Mouse (Mus musculus) c-Kit-positive CD71-positive TER-119-negative erythroid progenitor cells, embryonic 14.5 days (primary cell): ENCODE data around the gene Cd180.

Source experiments
- DNase-seq: peaks from one replicate; pipeline ENCODE4 v3.0.0-alpha.2; 2013; ENCODE audit warnings: low read depth

The Cd180 gene

GRCm38 (mm10) chr13:102744481-102745269, 51.3 kb downstream of the Cd180 start:
- peak; percentile 56 for DNase-seq

DNA sequence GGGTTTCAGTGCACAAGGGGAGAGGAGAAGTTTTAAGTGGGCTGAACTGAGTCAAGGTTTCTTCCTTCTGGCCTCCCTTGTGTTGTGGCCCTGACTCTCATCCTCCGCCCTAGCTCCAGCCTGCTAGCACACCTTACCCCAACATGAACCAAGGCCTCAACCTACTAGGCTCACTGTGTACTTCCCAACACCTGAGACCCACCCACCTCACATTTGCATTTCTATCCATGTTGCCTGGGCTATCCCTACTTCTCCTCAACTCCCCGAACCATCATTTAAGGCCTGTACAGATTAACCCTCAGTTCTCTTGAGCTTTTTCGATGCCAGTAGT, 51.9 kb downstream of the Cd180 start:
- no peak for DNase-seq

DNA sequence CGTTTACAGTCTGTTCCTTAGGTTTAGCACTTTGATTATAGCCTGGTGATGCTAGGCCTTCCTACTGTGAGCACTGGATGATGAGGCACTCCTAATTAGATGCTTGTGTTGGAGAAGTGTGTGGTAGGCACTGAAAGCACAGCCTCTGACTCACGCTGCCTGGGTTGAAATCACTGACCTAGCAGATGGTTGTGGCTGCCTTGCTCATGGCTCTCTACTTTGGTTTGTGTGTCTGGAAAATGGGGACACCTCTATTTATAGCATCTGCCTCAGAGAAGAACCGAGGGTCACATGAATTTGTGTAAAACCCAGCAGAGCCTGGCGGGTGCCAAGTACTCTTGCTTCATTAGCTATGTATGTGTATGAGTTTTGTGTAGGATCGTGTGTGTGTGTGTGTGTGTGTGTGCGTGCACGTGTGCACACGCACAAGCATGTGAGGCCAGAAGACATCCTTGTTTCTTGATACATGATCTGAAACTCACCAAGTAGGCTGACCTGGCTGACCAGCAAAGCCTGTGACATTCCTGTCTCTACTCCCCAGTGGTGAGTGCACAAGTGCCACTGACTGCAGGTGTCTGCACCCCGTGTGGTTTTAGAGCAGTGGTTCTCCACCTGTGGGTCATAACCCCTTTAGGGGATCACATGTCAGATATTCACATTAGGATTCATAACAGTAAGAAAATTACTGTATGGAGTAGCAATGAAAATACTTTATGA, 52.4 kb downstream of the Cd180 start:
- DNase-seq: no peak

DNA sequence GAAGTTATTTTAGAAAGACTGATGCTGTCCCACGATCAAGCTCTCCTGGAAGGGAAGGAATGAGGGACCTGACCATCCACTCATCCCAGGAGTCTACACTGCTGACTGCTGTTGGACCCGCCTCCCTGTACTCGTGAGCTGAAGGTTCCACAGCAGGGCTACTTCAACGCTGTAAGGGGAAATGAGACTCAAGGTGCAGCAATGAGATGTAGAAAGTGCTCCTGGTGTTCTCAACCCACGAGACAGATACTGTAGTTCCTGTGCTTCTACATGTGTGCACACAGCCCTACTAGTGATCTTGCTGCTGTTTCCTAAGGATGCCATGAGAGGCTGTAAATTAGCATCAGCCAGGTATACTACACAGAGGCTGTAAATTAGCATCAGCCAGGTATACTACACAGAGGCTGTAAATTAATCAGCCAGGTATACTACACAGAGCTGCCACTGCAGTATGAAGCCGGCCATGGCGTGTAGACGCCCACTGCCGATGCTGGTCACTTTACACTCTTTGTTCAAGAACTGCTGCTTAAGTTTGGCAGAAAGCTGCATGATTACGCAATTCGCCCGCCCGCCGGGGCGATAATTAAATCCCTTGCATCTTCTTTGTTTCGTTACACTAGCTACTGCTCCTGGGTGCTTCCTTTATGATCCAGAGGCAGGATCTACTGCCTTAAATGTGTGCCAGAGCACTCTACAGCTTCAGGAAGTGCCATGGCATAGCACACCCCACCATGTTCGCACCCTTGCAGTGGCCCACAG, 53.6 kb downstream of the Cd180 start:
- no peak for DNase-seq

DNA sequence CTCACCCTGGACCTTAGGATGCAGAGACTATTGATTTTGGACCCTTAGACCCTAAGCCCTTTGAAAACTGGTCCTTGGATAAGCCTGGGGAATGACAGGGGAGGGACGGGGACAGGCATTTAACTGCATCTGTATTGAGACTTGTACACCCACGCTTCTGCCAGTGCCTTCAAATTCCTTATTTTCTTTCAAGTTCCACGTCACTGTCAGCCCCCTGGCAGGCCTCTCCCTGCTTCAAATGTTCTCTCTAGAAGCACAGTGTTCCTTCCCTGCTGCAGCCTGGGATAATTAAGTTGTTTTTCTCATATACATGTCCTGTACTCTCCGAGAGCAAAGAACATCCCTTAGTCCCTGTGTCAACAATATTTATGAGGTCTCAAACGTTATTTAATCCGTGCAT, 55.8 kb downstream of the Cd180 start:
- DNase-seq: no peak

DNA sequence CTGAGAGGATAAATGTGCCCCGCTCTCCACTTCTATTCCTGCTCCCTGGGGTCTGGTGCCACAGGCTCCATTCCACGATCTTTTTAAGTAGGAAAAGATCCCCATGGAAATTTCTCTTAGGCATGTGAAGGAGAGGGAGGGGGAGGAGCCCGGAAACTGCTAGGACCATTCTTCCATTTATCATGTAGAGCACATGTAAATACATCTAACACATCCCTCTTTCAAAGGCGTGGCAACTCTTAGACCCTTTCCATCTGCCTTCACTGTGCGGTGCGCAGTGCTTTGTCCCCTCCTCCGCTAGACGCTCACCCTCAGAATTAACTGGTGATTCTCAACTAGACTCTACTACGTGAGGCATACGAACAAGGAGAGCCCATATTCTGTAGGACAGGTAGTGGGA, 56.5 kb downstream of the Cd180 start:
- DNase-seq: no peak

DNA sequence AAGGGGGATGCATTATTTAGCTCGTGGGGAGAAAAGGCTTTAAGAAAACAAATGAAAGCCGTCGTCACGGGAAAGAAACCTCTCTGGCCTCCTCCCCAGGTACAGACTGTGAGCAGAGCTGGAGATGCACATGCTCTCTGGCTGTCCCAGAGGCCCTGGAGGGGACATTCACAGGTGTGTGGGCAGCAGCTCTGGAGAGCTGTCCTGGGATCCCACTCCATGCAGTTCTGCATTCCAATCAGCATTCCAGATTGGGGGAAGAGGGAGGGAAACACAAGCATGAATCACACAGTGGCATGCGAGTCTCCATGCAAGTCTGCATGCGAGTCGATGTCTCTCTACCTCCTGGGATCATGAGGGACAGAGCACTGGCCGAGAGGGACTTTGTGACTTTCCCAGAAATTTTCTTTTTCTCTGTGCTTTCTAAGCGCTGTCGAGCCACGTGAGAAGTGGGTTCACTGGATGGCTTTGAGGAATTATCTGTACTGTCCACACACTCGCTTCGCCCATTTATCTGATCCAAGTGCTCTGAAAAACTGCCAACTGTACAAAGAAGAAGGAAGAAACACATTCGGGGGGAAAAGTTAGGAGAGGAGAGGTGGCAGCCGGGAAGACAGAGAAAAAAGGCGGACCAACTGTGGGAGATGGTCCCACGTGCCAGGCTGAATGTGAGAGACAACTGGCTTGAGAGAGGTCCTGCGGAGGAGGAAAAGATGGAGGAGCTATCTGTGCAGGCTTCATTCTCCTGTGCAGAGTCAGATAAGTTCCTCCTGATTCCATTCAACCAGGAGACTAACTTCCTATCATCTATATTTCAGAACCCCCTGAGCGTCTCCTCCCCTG, 60.6 kb downstream of the Cd180 start:
- DNase-seq: peak; percentile 46

- no peak for DNase-seq
Measured at GRCm38 (mm10) chr13:102755124-102755523, 61.8 kb downstream of the Cd180 start.

DNA sequence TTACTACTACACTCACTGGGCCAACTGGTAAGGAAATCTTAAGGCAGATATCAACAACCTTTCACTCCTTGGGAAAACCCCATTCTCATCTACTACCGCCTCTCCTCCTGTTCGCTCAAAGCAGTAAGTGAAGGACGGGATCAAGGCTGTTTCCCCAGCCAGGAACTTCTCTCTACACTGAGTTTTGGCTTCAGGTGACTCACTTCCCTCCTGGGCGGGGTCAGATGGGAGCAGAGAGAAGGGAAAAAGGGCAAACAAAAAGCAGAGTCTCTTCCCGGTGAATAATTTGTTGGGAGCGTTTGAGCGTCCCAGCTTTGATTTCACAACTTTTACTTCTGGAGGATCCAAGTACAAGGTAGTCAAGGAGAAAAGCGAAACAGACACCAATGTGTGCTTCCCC, 62.7 kb downstream of the Cd180 start:
- no peak for DNase-seq

- no peak for DNase-seq
Measured at GRCm38 (mm10) chr13:102758021-102758420, 64.7 kb downstream of the Cd180 start.

GRCm38 (mm10) chr13:102761410-102761809, 68.1 kb downstream of the Cd180 start:
- DNase-seq: no peak

DNA sequence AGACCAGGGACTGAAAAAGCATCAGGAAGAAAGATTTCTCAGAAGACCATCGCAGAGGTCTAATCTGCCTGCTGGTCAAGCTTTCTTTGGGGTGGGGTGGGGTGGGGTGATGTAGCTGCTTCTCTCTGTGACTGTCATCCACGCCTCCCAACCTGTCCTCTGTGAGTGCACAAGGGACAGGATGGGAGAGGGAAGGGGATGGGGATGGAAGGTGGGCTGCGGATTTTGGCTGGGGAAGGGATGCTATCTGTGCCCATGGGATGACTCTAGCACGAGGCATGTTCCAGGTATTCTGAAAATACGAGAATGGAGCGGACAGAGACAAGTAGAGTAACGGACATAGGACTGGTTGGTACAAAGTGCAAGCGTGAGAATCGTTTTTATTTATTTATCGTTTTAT, 68.8 kb downstream of the Cd180 start:
- no peak for DNase-seq

- no peak for DNase-seq
Measured at GRCm38 (mm10) chr13:102764218-102764617, 70.9 kb downstream of the Cd180 start.

DNA sequence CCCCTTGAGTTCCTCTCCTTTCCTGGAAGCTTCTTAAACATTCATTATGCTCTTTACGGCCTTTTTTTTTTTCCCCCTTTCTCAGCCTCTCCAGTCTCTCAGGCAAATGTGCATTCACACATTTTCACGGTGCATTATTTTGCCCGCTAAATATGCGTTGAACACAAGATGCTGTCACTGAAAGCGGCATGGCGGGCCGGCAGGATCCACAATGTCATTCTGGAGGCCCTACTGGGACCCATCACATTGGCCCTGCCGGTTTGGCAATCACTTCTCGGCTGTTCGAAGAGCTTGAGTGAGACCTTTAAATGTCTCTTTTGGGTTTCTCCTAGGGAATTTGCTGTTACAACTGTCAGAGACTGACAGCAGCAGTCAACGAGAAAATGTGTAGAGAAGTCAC, 71.9 kb downstream of the Cd180 start:
- no peak for DNase-seq

- DNase-seq: no peak
Measured at GRCm38 (mm10) chr13:102767110-102767509, 73.8 kb downstream of the Cd180 start.

- no peak for DNase-seq
Measured at GRCm38 (mm10) chr13:102768512-102768911, 75.2 kb downstream of the Cd180 start.

DNA sequence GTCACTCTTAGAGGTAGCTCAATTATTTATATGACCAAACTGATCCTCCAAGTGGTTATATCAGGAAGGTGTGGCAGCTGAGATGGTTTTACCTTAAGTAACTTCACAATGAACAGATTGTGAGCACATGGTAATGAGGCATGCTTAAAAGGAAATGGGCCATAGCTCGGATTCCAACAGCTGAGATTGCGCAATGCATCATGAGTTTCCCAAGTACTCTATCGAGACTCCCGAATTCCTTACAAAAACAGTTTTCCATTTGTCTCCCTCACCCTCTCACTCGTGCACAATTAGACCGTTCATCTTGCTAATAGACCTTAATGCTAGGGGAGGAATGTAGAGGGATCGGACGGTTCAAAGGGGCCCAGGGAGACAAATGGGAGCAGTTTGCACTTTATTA, 76.8 kb downstream of the Cd180 start:
- DNase-seq: no peak

- DNase-seq: peak; percentile 65
Measured at GRCm38 (mm10) chr13:102773169-102773568, 79.8 kb downstream of the Cd180 start.

- DNase-seq: no peak
Measured at GRCm38 (mm10) chr13:102774786-102775201, 81.4 kb downstream of the Cd180 start.

GRCm38 (mm10) chr13:102775506-102775905, 82.1 kb downstream of the Cd180 start:
- no peak for DNase-seq

DNA sequence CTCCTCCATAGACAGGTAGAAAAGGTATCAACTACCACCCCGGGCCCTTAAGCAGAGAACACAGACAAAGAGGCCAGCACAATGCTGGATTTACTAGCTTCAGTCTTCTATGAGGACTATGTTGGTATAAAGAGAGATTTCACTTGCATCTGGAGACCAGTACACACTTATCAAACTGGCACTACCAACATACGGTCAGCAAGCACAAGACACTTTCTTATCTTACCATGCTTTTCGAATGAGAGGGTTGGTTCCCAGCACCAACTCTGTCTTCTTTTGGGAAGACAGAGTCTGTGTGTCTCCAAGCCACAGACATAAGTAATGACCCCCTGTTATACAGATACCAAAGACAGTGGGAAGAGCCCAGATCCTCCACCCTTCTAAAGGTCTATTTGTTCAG, 85.5 kb downstream of the Cd180 start:
- no peak for DNase-seq

GRCm38 (mm10) chr13:102779275-102779674, 85.9 kb downstream of the Cd180 start:
- DNase-seq: no peak
